Mouse (Mus musculus) myocyte (in vitro differentiated cells): ENCODE results near the gene Cic.

Experiments used
- E2F4 ChIP-seq: IDR thresholded peaks from one replicate; pipeline ENCODE4 v1.6.1; 2011; ENCODE audit warnings: mild to moderate bottlenecking, control low read depth, moderate library complexity; ENCODE audit not compliant: insufficient read depth
- POLR2A ChIP-seq: IDR thresholded peaks from one replicate; pipeline ENCODE4 v1.6.1; 2011; ENCODE audit warnings: low read depth, mild to moderate bottlenecking, control low read depth, moderate library complexity; ENCODE audit not compliant: insufficient read length
- REST ChIP-seq: IDR thresholded peaks from one replicate; pipeline ENCODE4 v1.6.1; 2011; ENCODE audit warnings: mild to moderate bottlenecking, control low read depth, moderate library complexity; ENCODE audit not compliant: insufficient read depth, insufficient read length

- no peak for TF ChIP-seq REST
- no peak for TF ChIP-seq POLR2A
- no peak for TF ChIP-seq E2F4
Measured at GRCm38 (mm10) chr7:25219416-25219750, 48.1 kb upstream of the Cic start.
